Mouse (Mus musculus) skeletal muscle tissue, postnatal 0 days (tissue): Measurements from ENCODE around the gene Zic5. TPM values are rescaled to one million over a fixed set of nuclear protein-coding genes. Genes with fewer than 3 reads are reported as not detected.

Source experiments
- polyA plus RNA-seq: library from polyadenylated mRNA; unstranded; fragments of >200 nt; fragmentation: Nextera tagmentation; extraction: Ambion mirVana; gene quantifications from 2 replicates; pipeline ENCODE4 v1.2.1, GENCODE M21; 2015

Gene Zic5
- polyA plus RNA-seq: not detected in 2 replicates

DNA sequence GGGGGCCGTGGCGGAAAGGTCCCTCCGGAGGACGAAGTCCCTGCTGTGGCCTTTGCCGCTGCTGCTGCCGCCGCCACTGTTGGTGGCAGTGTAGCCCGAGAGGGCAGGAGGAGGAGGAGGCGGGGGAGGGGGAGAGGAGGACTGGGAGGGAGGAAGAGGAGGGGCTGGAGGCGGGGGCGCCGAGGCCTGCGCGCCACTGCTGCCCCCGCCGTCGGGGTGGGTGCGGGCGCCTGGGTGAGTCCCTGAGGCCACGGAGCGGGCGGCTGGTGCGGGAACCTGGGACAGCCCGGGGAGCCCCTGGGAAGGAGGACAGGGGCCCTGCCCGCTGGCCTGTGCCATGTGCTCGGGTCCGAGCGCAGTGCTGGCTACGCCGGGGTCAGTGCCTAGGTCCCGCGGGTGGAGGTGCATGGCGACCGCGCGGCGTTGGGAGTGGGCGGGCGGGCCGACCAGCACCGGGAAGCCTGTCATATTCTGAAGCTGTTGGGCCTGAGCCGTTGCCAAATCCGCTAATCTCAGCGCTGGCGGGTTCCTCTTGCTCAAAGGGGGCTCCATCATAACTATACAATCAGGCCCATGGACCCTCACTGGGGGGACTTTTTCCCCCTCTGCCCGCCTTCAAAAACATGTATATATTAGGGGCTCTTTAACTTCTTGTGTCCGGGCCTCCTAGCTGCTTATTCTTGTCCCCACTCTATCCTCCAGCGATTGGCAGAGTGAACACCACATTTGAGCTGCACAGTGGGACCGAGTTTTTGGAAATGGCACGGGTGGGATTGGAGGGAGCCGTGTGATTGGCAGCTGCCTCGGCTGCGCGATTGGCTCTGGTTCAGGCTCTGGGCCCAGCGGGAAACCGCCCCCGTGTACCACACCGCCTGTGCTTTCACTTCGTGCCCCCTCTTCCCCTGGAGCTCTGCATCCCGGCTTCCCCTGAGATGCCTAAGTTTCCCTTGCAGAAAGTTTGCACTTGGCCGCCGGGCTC, at the start of gene Zic5:
Gene Zic5, minus strand, starts transcription at position 915 of the 979 bp plus-strand sequence.

DNA sequence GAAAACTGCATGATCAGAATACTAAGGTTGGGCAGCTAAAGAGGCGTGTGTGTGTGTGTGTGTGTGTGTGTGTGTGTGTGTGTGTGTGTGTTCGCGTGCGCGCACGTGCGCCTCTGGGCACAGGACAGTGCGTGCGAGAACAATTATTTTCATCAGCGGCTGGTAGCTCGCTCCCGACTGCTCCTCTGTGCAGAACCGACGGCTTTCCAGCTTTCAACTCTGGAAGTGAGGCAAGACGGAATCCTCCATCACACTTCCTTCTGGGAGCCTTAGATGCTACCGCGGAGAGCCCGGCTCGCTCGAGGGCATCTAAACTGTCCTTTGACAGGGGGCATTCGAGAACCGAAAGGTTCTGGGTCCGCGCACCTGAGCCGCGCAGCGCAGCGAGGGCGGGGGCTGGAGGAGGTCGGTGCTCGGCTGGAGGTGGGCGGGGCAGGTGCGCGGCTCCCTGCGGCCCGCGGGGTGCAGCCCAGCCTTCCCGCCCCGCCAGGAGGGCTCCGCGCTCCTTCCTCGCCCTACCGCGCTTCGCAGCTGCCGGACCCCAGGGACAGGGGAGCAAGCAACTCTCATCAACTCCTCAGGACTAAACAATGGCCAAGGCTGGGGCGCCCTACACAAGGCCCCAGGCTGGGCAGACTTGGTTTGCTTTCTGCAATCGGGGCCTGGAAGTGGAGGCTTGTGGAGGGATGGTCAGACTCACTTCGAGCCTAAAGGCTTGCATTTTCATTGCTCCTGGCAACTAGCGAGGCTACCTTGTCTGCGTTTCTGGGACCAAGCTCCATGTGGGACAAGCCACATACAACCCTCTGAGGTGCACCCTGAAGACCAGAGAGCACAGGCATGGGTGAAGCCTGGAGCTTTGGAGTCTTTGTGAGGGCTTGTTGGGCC, 25.2 kb upstream of the Zic5 start, which contains the start of gene Gm10837:
Gene Gm10837, plus strand, starts transcription at position 146 of the 888 bp plus-strand sequence.

DNA sequence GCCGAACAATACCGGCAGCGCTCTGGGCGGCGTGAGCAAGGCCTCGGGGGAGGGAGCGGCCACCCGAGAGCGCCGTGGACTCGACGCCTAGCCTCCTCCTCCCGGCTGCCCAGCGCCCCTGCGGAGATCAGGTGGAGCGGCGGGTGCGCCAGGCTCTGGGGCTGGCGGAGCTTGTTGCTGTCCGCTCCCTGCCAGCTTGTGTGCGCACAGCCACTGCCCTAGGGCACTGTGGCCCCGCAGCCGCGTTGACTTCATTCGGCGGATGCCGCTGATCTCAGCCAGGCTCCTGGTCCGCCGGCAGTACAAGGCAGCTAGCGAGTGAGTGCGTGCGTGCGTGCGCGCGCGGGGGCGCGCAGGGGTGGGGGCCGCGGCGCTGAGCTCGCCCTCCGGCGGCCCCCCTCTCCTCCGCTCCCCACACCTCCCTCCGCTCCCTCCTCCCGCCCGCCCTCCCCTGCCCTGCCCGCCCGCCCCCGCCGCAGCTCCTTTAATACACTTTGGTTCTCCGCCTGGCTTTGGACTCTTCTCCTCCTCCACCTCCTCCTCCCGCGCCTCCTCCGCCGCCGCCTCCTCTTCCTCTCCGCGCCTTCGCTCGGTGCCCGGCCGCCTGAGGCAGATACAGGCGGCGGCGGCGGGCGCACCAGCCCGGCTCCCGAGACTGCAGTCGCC, 9.5 kb upstream of the Zic5 start, which contains the start of gene Zic2:
Gene Zic2, plus strand, starts transcription at position 545 of the 666 bp plus-strand sequence.

DNA sequence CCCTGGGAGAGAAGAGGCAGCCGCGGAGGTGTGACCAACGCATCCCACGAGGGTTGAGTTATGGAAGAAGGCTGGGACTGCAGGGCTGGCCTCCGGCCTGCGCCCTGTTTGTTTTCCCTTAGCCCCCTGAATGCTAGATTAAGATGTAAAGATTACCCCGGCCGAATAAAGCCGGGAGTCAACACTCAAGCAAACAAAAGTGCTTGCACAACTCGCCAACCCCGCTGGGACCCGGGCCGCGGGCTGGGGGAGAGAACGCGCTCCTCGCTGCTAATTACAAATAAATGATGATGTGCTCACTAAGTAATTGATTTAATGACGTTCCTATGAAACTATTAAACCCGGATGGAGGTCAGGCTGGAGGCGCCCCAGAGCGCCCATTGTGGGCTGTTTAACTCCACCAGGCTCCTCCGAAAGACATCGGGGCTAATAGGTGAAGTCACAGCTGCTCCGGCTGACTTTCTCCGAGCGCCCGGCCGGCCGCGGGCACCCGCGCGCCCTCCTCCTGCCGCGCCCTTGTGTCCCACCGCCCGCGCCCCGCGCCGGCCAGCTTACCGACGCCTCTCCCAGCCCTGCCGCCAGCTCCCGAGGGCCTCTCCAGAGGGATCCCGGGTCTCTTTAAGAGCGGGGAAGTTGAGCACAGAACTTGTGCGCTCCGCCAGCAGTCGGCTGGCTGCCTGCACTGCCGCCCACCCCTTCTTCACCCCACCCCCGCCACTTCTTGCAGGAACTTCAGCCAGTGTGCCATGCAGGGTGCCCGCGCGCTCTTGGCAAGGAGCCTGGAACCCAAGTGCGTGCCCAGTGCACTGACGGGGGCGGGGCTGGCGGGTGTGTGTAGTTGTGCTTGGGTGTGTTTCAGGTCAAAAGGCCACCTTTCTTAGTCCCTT, 14.7 kb downstream of the Zic5 start, which contains the start of gene Gm5089:
Gene Gm5089, minus strand, starts transcription at position 620 of the 887 bp plus-strand sequence.

Other genes with a start within 250 kb of the Zic5 start
- gene Gm5089, start 14.6 kb downstream of the Zic5 start, polyA plus RNA-seq: not detected in 2 replicates
- gene Zic2, start 9.8 kb upstream of the Zic5 start, polyA plus RNA-seq: not detected in 2 replicates
- not detected in 2 replicates for gene Gm10837, start 24.9 kb upstream of the Zic5 start, polyA plus RNA-seq
- gene Pcca, start 68.6 kb upstream of the Zic5 start, polyA plus RNA-seq: 19.5 and 27.6 TPM in 2 replicates